Mouse (Mus musculus) induced T-regulatory cell, adult 2 months (primary cell): ENCODE results near the gene Irgm2.

ENCODE experiments used
- DNase-seq: peaks from one replicate; pipeline ENCODE4 v3.0.0-alpha.2; 2012; ENCODE audit warnings: low read depth

Gene Irgm2

DNA sequence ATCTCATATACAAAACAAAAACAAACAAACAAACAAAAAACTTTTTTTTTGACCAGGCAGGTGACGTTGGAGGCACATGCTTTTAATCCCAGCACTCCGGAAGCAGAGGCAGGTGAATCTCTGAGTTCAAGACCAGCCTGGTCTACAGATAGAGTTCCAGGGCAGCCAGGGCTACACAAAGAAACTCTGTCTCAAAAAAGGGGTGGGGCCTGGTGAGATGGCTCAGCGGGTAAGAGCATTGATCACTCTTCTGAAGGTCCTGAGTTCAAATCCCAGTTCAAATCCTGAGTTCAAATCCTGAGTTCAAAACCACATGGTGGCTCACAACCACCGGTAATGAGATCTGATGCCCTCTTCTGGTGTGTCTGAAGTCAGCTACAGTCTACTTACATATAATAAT, 62.4 kb downstream of the Irgm2 start:
- DNase-seq = no peak

DNA sequence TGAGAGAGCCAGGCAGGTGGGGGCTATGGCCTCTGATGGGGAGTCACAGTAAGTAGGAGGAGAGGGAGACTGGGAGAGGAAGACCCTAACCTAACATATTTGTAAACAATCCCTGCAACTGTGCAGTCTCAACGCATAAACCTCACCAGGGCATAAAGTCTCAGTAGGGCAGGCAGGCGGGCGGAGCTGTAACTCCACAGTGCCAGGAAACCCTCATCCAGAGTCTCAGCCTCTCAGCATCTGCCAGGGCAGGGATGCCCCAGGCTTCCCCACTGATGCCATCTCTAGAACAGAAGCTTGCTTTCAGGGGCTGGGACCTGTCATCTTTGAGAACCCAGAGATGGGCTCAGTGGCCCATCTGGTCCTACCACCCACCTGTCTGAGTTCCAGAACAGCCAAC, 62.9 kb downstream of the Irgm2 start:
- DNase-seq = no peak

DNA sequence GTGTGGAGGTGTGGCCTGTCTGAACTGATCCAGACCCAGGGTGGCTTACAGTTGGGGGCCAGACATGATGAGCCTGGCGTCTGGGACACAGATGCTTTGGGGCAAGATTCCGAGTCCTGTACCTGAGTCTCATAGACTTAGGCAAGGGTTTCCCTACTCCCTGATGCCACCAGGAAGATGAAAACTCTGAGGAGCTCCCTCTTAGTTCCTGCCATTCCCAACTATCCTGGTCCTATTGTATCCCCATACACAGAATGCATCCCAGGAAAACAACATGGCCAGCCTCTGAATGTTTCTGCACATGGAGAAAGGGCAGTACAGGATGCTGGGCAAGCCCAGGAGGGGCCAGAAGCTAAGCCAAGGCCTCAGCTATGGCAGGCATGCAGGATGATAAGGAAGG, 64.1 kb downstream of the Irgm2 start:
- no peak for DNase-seq

DNA sequence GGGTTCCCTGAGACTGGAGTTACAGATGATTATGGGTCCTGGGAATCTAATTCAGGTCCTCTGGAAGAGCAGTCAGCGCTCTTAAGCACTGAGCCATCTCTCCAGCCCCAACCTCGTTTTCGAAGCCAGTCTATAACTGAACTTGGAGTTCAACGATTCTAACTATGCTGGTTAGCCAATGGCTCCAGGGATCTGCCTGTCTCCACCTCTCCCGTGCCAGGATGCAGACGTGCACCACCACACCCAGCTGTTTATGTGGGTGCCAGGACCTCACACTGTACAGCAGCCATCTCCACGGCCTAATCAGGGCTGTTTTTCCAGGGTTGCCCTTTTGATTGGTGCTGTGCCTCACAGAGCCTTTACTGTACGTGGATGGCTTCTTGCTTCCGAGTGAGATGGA, 65.1 kb downstream of the Irgm2 start:
- no peak for DNase-seq

DNA sequence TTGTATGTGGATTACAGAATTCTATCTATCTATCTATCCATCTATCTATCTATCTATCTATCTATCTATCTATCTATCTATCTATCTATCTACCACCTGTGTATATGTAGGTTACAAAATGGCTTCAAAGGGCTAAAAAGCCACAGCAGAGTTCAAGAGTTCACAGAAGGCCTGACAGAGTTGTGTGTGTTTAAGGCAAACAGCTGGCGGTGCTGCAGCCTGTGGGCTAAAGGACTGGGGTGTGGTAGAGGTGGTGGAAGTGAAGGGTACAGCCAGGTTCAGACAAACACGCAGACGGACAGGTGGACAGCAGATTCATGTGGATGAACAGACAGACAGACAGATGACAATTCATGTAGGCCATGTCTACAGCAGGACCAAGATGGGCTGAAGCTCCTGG, 68.9 kb downstream of the Irgm2 start:
- no peak for DNase-seq
